Mouse (Mus musculus) heart, adult 11 months (tissue): ENCODE measurements around the gene Baiap3.
"Not testable (repeated sequence)": the region's sequence is repeated elsewhere in the genome, so short reads cannot be mapped to it uniquely, and the experiment has no call there.

ENCODE experiments used
- DNase-seq: peaks from one replicate; pipeline ENCODE4 v3.0.0; 2022

Gene Baiap3

GRCm38 (mm10) chr17:25244239-25244638 lies 11.9 kb downstream of the Baiap3 start:
- no peak for DNase-seq

- DNase-seq: no peak
These were observed 12.9 kb downstream of the Baiap3 start for GRCm38 (mm10) chr17:25243131-25243780.

GRCm38 (mm10) chr17:25239695-25240636 lies 16.2 kb downstream of the Baiap3 start, which contains the start of the genes Gnptg and Tsr3:
TSS of gene Gnptg (minus strand) at chr17:25240124.
TSS of gene Tsr3 (plus strand) at chr17:25240170.
- peak; percentile 98 for DNase-seq

- DNase-seq: no peak
These were observed 20.5 kb downstream of the Baiap3 start for GRCm38 (mm10) chr17:25235635-25236034.

GRCm38 (mm10) chr17:25231621-25232020 lies 24.5 kb downstream of the Baiap3 start:
- not testable (repeated sequence) for DNase-seq

- DNase-seq: no peak
These were observed 25.5 kb downstream of the Baiap3 start for GRCm38 (mm10) chr17:25230700-25231099.

- not testable (repeated sequence) for DNase-seq
These were observed 26.0 kb downstream of the Baiap3 start for GRCm38 (mm10) chr17:25230014-25230655.

- no peak for DNase-seq
These were observed 28.2 kb downstream of the Baiap3 start for GRCm38 (mm10) chr17:25227991-25228390.

- no peak for DNase-seq
These were observed 30.5 kb downstream of the Baiap3 start for GRCm38 (mm10) chr17:25225659-25226058.

- no peak for DNase-seq
These were observed 31.5 kb downstream of the Baiap3 start for GRCm38 (mm10) chr17:25224586-25225222.

- no peak for DNase-seq
These were observed 33.1 kb downstream of the Baiap3 start for GRCm38 (mm10) chr17:25222951-25223601.

- not testable (repeated sequence) for DNase-seq
These were observed 33.6 kb downstream of the Baiap3 start for GRCm38 (mm10) chr17:25222504-25222940.

GRCm38 (mm10) chr17:25221821-25222503 lies 34.2 kb downstream of the Baiap3 start:
- peak; percentile 92 for DNase-seq

- peak; percentile 79 for DNase-seq
These were observed 35.4 kb downstream of the Baiap3 start for GRCm38 (mm10) chr17:25220746-25221145.

GRCm38 (mm10) chr17:25219492-25220295 lies 36.5 kb downstream of the Baiap3 start:
- peak; percentile 84 for DNase-seq

- DNase-seq: peak; percentile 87
These were observed 37.2 kb downstream of the Baiap3 start for GRCm38 (mm10) chr17:25218967-25219366.

GRCm38 (mm10) chr17:25215431-25215830 lies 40.7 kb downstream of the Baiap3 start:
- no peak for DNase-seq

GRCm38 (mm10) chr17:25211705-25212104 lies 44.5 kb downstream of the Baiap3 start:
- DNase-seq: peak; percentile 86

- peak; percentile 96 for DNase-seq
These were observed 45.3 kb downstream of the Baiap3 start for GRCm38 (mm10) chr17:25210680-25211466.

GRCm38 (mm10) chr17:25210006-25210405 lies 46.2 kb downstream of the Baiap3 start:
- no peak for DNase-seq
